Mouse (Mus musculus): Measurements from ENCODE around the gene Fbxw7.

Gene Fbxw7

GRCm38 (mm10) chr3:84814762-84815381, at the start of gene Fbxw7:
Fbxw7 (plus strand) TSS chr3:84815268.
- DNase-seq = no peak

- no peak for DNase-seq
These were observed 46.1 kb upstream of the Fbxw7 start for GRCm38 (mm10) chr3:84768940-84769339.

- DNase-seq = no peak
These were observed 45.7 kb upstream of the Fbxw7 start for GRCm38 (mm10) chr3:84769411-84769810.

- DNase-seq = no peak
These were observed 44.5 kb upstream of the Fbxw7 start for GRCm38 (mm10) chr3:84770518-84770917.

GRCm38 (mm10) chr3:84771980-84772379, 43.1 kb upstream of the Fbxw7 start:
- DNase-seq = no peak

GRCm38 (mm10) chr3:84774246-84775066, 40.6 kb upstream of the Fbxw7 start:
- no peak for DNase-seq

- DNase-seq = no peak
These were observed 40.0 kb upstream of the Fbxw7 start for GRCm38 (mm10) chr3:84775067-84775423.

GRCm38 (mm10) chr3:84775577-84775976, 39.5 kb upstream of the Fbxw7 start:
- DNase-seq = no peak

GRCm38 (mm10) chr3:84776084-84776483, 39.0 kb upstream of the Fbxw7 start:
- no peak for DNase-seq

GRCm38 (mm10) chr3:84787914-84788313, 27.2 kb upstream of the Fbxw7 start:
- no peak for DNase-seq

- no peak for DNase-seq
These were observed 11.0 kb upstream of the Fbxw7 start for GRCm38 (mm10) chr3:84804036-84804435.

GRCm38 (mm10) chr3:84806206-84806605, 8.9 kb upstream of the Fbxw7 start:
- no peak for DNase-seq

- DNase-seq = no peak
These were observed 7.2 kb upstream of the Fbxw7 start for GRCm38 (mm10) chr3:84807826-84808225.

GRCm38 (mm10) chr3:84808906-84809305, 6.2 kb upstream of the Fbxw7 start:
- no peak for DNase-seq

GRCm38 (mm10) chr3:84810803-84811202, 4.3 kb upstream of the Fbxw7 start:
- no peak for DNase-seq

GRCm38 (mm10) chr3:84813436-84814156, 1.5 kb upstream of the Fbxw7 start:
- no peak for DNase-seq

- peak; percentile 100 for DNase-seq
These were observed 809 bp upstream of the Fbxw7 start for GRCm38 (mm10) chr3:84814157-84814761.

- peak; percentile 51 for DNase-seq
These were observed 393 bp downstream of the Fbxw7 start for GRCm38 (mm10) chr3:84815461-84815860.

GRCm38 (mm10) chr3:84816951-84817350, 1.9 kb downstream of the Fbxw7 start:
- DNase-seq = no peak

- no peak for DNase-seq
These were observed 5.7 kb downstream of the Fbxw7 start for GRCm38 (mm10) chr3:84820654-84821201.

- no peak for DNase-seq
These were observed 10.9 kb downstream of the Fbxw7 start for GRCm38 (mm10) chr3:84825990-84826389.

GRCm38 (mm10) chr3:84826405-84826804, 11.3 kb downstream of the Fbxw7 start:
- DNase-seq = no peak

- no peak for DNase-seq
These were observed 11.9 kb downstream of the Fbxw7 start for GRCm38 (mm10) chr3:84826938-84827337.
